Mouse (Mus musculus) heart, embryonic 13.5 days (tissue): ENCODE measurements around the gene Sap30bp. TPM values are rescaled to one million over a fixed set of nuclear protein-coding genes. Genes with fewer than 3 reads are reported as not detected.
A peak's percentile ranks its signal among the peaks of the same experiment; 100 is the strongest.

Experiments
- ATAC-seq: fragments of 200-750 bp; cut with Nextera tagmentation; 2 replicates; pipeline ENCODE4 v1.8.0; 2017; ENCODE audit warnings: moderate TSS enrichment; ENCODE audit not compliant: insufficient number of reproducible peaks, low FRiP score, low TSS enrichment; ENCODE audit errors: extremely low read depth
- H3K27ac ChIP-seq: fragments of 300-500 bp; sonication (generic); replicated peaks from 2 replicates; pipeline ENCODE4 v1.5.1; 2015; ENCODE audit warnings: moderate library complexity, mild to moderate bottlenecking, inconsistent platforms
- H3K27me3 ChIP-seq: fragments of 300-500 bp; sonication (generic); replicated peaks from 2 replicates; pipeline ENCODE4 v1.6.1; 2015; ENCODE audit warnings: mild to moderate bottlenecking, inconsistent platforms
- H3K36me3 ChIP-seq: fragments of 300-500 bp; sonication (generic); 2 replicates; pipeline ENCODE4 v1.6.1; 2015; ENCODE audit warnings: mild to moderate bottlenecking, inconsistent platforms
- H3K4me1 ChIP-seq: fragments of 300-500 bp; sonication (generic); 2 replicates; pipeline ENCODE4 v1.6.1; 2015; ENCODE audit warnings: inconsistent platforms
- H3K4me2 ChIP-seq: fragments of 300-500 bp; sonication (generic); 2 replicates; pipeline ENCODE4 v1.6.1; 2015; ENCODE audit warnings: inconsistent platforms, mild to moderate bottlenecking, moderate library complexity
- H3K4me3 ChIP-seq: fragments of 300-500 bp; sonication (generic); 2 replicates; pipeline ENCODE4 v1.5.1; 2015; ENCODE audit warnings: moderate library complexity, mild to moderate bottlenecking, inconsistent platforms
- H3K9ac ChIP-seq: fragments of 300-500 bp; sonication (generic); 2 replicates; pipeline ENCODE4 v1.6.1; 2015; ENCODE audit warnings: inconsistent platforms, mild to moderate bottlenecking, moderate library complexity
- H3K9me3 ChIP-seq: fragments of 300-500 bp; sonication (generic); 2 replicates; pipeline ENCODE4 v1.6.1; 2016; ENCODE audit warnings: inconsistent platforms
- whole genome bisulfite sequencing: fragments of 180-500 bp; shearing (Covaris S2); methylation state at CpG from one replicate; pipeline ENCODE4 v1.1.7; 2015; ENCODE audit warnings: mixed read lengths; 5-methylcytosine and 5-hydroxymethylcytosine counted together
- polyA plus RNA-seq: library from polyadenylated mRNA; unstranded; fragments of >200 nt; fragmentation: Nextera tagmentation; extraction: Ambion mirVana; gene quantifications from 2 replicates; pipeline ENCODE4 v1.2.1, GENCODE M21; 2015

Sap30bp gene
- 23.3 and 24.8 TPM in 2 replicates for polyA plus RNA-seq

- Histone ChIP-seq H3K27me3 (no peaks in the 10 kb centered on the region), H3K4me1 (peaks cover 21% of the 10 kb centered on the region), H3K27ac (0 out of 2 replicates have a peak within 1 kb of the TSS, but pooled peaks have one; percentile 12), H3K36me3 (peaks cover 45% of the 10 kb centered on the region), H3K4me3 (peak within 1 kb of the TSS; percentile 69), H3K9me3 (no peaks in the 10 kb centered on the region), H3K4me2 (peak within 1 kb of the TSS; percentile 96), H3K9ac (peak within 1 kb of the TSS; percentile 86)
- ATAC-seq = peak; percentile 100
- under 1% methylated on average over 28 of the region's 28 CpGs for WGBS
Measured at GRCm38 (mm10) chr11:115933108-115933746, at the start of gene Sap30bp, which contains the start of gene Recql5. TSS of gene Sap30bp (plus strand) at chr11:115933282. TSS of gene Recql5 (minus strand) at chr11:115933477.

- H3K9me3 ChIP-seq = no peaks in the 10 kb centered on the region
- H3K4me2 ChIP-seq = no peak overlapping the region
- H3K4me1 ChIP-seq = peaks cover 6% of the 10 kb centered on the region; the same call in 1 of the 2 replicates
- no peak overlapping the region for H3K27ac ChIP-seq
- H3K27me3 ChIP-seq = peaks cover 26% of the 10 kb centered on the region
- H3K9ac ChIP-seq = no peak overlapping the region
- H3K4me3 ChIP-seq = no peak overlapping the region
- 90% methylated on average over 3 of the region's 3 CpGs for WGBS
- ATAC-seq = no peak
- no peaks in the 10 kb centered on the region for H3K36me3 ChIP-seq
Measured at GRCm38 (mm10) chr11:115884361-115884760, 48.7 kb upstream of the Sap30bp start.

- Histone ChIP-seq H3K4me3 (no peak overlapping the region), H3K27ac (no peak overlapping the region), H3K4me1 (peaks cover 6% of the 10 kb centered on the region; the same call in 1 of the 2 replicates), H3K27me3 (peaks cover 26% of the 10 kb centered on the region), H3K36me3 (no peaks in the 10 kb centered on the region), H3K4me2 (no peak overlapping the region), H3K9me3 (no peaks in the 10 kb centered on the region), H3K9ac (no peak overlapping the region)
- WGBS = 65% methylated on average over 11 of the region's 11 CpGs
- ATAC-seq = no peak
Measured at GRCm38 (mm10) chr11:115885281-115885680, 47.8 kb upstream of the Sap30bp start.

GRCm38 (mm10) chr11:115886446-115886845 lies 46.6 kb upstream of the Sap30bp start:
- Histone ChIP-seq H3K9me3 (no peaks in the 10 kb centered on the region), H3K4me2 (no peak overlapping the region), H3K36me3 (no peaks in the 10 kb centered on the region), H3K9ac (no peak overlapping the region), H3K4me1 (peaks cover 6% of the 10 kb centered on the region; the same call in 1 of the 2 replicates), H3K4me3 (no peak overlapping the region), H3K27ac (no peak overlapping the region), H3K27me3 (peaks cover 26% of the 10 kb centered on the region)
- no peak for ATAC-seq
- 76% methylated on average over 11 of the region's 11 CpGs for WGBS

GRCm38 (mm10) chr11:115888020-115888419 lies 45.1 kb upstream of the Sap30bp start:
- WGBS = 73% methylated on average over 5 of the region's 5 CpGs

GRCm38 (mm10) chr11:115889159-115889558 lies 43.9 kb upstream of the Sap30bp start:
- 74% methylated on average over 6 of the region's 6 CpGs for WGBS
- peaks cover 17% of the 10 kb centered on the region for H3K36me3 ChIP-seq
- ATAC-seq = no peak

More at GRCm38 (mm10) chr11:115888020-115888419, 45.1 kb upstream of the Sap30bp start:
- Histone ChIP-seq H3K27me3 (peaks cover 16% of the 10 kb centered on the region), H3K4me1 (peaks cover 9% of the 10 kb centered on the region; the same call in 1 of the 2 replicates), H3K27ac (no peak overlapping the region), H3K4me2 (no peak overlapping the region), H3K4me3 (no peak overlapping the region), H3K9ac (no peak overlapping the region), H3K36me3 (peaks cover 5% of the 10 kb centered on the region; the same call in 1 of the 2 replicates), H3K9me3 (no peaks in the 10 kb centered on the region)
- ATAC-seq = no peak

GRCm38 (mm10) chr11:115892213-115892612 lies 40.9 kb upstream of the Sap30bp start:
- Histone ChIP-seq H3K4me3 (no peak overlapping the region), H3K9ac (no peak overlapping the region), H3K27ac (no peak overlapping the region), H3K27me3 (no peaks in the 10 kb centered on the region), H3K4me2 (no peak overlapping the region), H3K4me1 (peaks cover 9% of the 10 kb centered on the region; the same call in 1 of the 2 replicates), H3K9me3 (no peaks in the 10 kb centered on the region), H3K36me3 (peaks cover 36% of the 10 kb centered on the region)
- ATAC-seq = no peak
- WGBS = 43% methylated on average over 6 of the region's 6 CpGs

More at GRCm38 (mm10) chr11:115889159-115889558, 43.9 kb upstream of the Sap30bp start:
- Histone ChIP-seq H3K9ac (no peak overlapping the region), H3K9me3 (no peaks in the 10 kb centered on the region), H3K4me2 (no peak overlapping the region), H3K4me1 (peaks cover 9% of the 10 kb centered on the region; the same call in 1 of the 2 replicates), H3K27ac (no peak overlapping the region), H3K27me3 (peaks cover 4% of the 10 kb centered on the region), H3K4me3 (no peak overlapping the region)

GRCm38 (mm10) chr11:115893071-115893470 lies 40.0 kb upstream of the Sap30bp start:
- Histone ChIP-seq H3K27me3 (no peaks in the 10 kb centered on the region), H3K9me3 (no peaks in the 10 kb centered on the region), H3K36me3 (peaks cover 36% of the 10 kb centered on the region), H3K9ac (no peak overlapping the region), H3K27ac (no peak overlapping the region), H3K4me1 (0 out of 2 replicates have a peak, but pooled peaks cover 3% of the 10 kb centered on the region), H3K4me3 (no peak overlapping the region), H3K4me2 (no peak overlapping the region)
- ATAC-seq = no peak
- 82% methylated on average over 9 of the region's 9 CpGs for WGBS

- Histone ChIP-seq H3K27me3 (no peaks in the 10 kb centered on the region), H3K27ac (no peak overlapping the region), H3K36me3 (peaks cover 36% of the 10 kb centered on the region), H3K9me3 (no peaks in the 10 kb centered on the region), H3K4me2 (no peak overlapping the region), H3K4me3 (no peak overlapping the region), H3K4me1 (peaks cover 20% of the 10 kb centered on the region), H3K9ac (no peak overlapping the region)
- no peak for ATAC-seq
- 54% methylated on average over 14 of the region's 14 CpGs for WGBS
Measured at GRCm38 (mm10) chr11:115894755-115895520, 38.1 kb upstream of the Sap30bp start.

GRCm38 (mm10) chr11:115898446-115898845 lies 34.6 kb upstream of the Sap30bp start:
- H3K9ac ChIP-seq = peak overlapping the region; percentile 58; the same call in 1 of the 2 replicates
- peak overlapping the region; percentile 1; the same call in 1 of the 2 replicates for H3K27ac ChIP-seq
- ATAC-seq = no peak
- peaks cover 52% of the 10 kb centered on the region for H3K4me1 ChIP-seq
- H3K4me2 ChIP-seq = no peak overlapping the region
- H3K27me3 ChIP-seq = no peaks in the 10 kb centered on the region
- 76% methylated on average over 7 of the region's 7 CpGs for WGBS
- H3K9me3 ChIP-seq = no peaks in the 10 kb centered on the region
- H3K36me3 ChIP-seq = peaks cover 27% of the 10 kb centered on the region
- H3K4me3 ChIP-seq = no peak overlapping the region

- Histone ChIP-seq H3K9ac (peak overlapping the region; percentile 58; the same call in 1 of the 2 replicates), H3K9me3 (no peaks in the 10 kb centered on the region), H3K27me3 (no peaks in the 10 kb centered on the region), H3K4me3 (no peak overlapping the region), H3K27ac (peak overlapping the region; percentile 99), H3K4me2 (no peak overlapping the region), H3K36me3 (peaks cover 22% of the 10 kb centered on the region), H3K4me1 (peaks cover 56% of the 10 kb centered on the region)
- WGBS = 12% methylated on average over 4 of the region's 4 CpGs
- no peak for ATAC-seq
Measured at GRCm38 (mm10) chr11:115898886-115899285, 34.2 kb upstream of the Sap30bp start.
